Mouse (Mus musculus): ENCODE results near the gene Ptcd3.
"Not testable (repeated sequence)": the region's sequence is repeated elsewhere in the genome, so short reads cannot be mapped to it uniquely, and the experiment has no call there.

The Ptcd3 gene

DNA sequence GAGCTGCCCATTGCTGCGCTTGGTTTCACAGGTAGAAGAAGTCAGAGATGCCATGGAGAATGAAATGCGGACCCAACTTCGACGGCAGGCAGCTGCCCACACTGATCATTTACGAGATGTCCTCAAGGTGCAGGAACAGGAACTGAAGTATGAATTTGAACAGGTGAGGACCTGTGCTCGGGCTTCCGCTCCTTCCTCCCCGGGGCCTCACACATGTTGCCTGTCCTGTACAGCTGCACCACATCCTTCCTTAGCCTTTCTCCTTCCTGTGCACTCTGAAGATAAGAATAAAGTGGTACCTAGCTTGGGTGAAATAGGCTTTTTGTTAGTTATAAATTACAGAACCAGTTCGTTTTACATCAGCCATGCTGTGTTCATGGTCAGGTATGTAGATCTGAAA is 37.2 kb downstream of the Ptcd3 start:
- no peak for DNase-seq (ENCODE audit: low read depth, low spot score)

DNA sequence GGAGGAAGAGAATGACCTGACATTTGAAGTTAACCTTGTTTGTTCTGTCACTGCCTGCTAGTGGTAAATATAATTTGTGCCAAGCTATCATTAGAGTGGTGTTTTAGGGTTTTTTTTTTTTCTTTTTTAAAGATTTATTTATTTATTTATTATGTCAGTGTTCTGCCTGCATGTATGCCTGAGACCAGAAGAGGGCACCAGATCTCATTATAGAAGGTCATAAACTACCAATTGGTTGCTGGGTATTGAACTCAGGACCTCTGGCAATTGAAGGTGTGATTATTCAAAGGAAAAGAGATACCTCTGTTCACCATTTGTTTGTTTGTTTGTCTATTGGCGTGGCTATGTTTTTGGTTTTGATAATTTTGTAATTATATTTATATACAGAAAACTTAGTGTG is 39.7 kb downstream of the Ptcd3 start:
- DNase-seq (ENCODE audit: low read depth, low spot score): no peak

DNA sequence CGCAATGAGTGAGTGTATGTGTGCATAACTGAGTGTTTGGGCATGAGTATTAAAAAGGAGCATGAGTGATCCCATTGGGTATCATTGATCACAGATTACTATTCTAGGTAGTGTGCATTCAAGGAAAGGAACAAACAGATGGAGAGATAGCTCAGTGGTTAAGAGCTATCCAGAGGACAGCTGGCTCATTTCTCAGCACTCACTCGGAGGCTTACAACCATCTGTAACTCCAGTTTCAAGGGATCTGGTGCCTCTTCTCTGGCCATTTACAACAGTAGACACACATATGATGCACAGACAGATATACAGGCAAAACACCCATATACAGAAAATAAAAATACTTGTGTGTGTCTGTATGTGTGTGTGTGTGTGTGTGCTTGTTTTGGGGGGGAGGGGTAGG is 40.8 kb downstream of the Ptcd3 start:
- DNase-seq (ENCODE audit: low read depth, low spot score): no peak

DNA sequence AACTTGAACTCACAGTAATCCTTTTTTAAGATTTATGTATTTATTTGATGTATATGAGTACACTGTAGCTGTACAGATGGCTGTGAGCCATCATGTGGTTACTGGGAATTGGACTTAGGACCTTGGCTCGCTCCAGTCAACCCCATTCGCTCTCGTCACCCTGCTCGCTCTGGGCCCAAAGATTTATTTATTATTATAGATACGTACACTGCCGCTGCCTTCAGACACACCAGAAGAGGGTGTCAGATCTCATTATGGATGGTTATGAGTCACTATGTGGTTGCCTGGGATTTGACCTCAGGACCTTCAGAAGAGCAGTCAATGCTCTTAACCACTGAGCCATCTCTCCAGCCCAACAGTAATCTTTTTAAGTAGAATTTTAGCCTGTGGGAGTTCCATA is 61.6 kb downstream of the Ptcd3 start:
- DNase-seq (ENCODE audit: low read depth, low spot score): not testable (repeated sequence)

DNA sequence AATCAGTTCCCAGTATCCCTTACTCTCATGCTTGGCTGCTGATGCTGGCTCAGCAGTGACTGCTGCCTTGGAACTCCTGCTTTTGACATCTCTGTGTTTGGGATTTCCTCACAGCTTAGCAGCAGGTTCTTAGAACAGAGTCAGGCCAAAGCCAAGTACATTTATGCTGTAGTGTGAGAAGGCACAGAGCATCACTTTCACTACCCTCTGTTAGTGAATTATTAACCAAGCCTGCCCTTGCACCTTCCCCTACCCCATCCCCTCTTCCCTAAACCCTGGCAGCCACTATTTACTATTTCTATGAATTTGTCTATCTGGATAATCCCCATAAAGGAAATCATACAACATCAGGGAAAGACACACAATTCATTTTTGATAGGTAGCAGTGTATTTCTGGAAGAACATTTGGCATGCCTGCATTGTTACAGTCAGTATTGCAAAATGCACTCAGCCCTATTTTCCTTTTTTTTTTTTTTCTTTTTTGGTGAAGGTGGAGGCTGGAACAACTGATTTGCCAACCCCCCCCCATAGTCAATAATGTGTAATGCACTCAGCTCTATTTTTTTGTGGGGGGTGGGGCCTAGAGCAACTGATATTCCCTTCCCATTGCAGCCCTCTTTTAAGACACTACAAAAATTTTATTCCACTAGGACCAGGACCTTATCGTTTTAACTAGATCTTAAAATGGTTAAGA is 67.8 kb downstream of the Ptcd3 start:
- no peak for DNase-seq (ENCODE audit: low read depth, low spot score)

DNA sequence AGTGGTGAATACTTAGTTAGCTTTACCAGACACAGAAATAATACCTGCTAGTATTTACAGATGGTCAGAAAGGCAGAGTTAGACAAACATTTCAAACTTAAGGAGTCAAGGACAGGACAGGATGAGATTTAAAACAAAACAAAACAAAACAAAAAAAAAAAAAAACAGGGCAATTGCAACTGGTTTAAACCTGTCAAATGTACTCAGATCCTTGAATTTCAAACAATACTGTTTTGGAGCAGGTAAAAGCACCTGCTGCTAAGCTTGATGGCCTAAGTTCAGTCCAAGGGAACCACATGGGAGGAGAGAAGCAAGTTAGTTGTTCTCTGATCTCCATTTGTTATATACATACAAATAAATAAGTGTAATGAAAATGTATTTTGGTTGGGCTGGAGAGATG is 68.7 kb downstream of the Ptcd3 start:
- DNase-seq (ENCODE audit: low read depth, low spot score): no peak

DNA sequence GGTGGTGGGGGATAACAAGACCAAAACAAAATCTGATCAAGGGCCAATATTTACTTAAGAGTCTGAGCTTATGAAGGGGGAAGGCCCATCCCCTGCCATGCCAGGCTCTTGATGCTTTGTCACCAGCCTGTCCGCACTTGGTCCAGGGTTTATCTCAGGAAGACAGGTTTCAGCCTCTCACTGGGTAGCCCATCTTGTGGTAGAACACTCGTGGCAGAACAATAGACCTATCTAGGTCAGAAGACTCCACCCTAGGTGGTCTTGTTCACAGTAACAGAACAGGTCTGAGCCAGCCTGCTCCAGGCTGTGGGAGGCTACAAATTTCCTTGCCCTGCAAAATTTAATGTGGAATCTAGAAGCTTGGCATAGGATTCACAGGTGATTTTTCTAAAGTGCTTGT is 71.7 kb downstream of the Ptcd3 start:
- no peak for DNase-seq (ENCODE audit: low read depth, low spot score)

DNA sequence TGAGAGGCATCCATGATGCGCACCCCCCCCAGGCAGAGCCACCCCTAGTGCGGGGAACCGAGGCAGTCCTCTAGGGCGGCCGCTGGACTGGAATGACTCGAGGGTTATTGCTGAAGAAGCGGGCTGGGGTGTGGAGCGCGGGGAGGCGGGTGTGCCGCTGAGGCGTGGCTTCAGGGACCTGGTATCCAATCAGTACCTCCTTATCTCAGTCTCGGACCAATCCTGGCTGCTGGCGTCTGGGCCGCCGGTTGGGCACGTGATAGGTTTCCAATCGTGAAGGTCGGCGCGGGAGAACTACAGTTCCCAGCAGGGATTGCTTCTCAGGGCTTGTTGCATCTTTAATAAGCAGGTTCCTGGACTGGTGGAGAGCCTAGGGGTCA is 77.0 kb downstream of the Ptcd3 start:
- peak; percentile 91 for DNase-seq (ENCODE audit: low read depth, low spot score)

DNA sequence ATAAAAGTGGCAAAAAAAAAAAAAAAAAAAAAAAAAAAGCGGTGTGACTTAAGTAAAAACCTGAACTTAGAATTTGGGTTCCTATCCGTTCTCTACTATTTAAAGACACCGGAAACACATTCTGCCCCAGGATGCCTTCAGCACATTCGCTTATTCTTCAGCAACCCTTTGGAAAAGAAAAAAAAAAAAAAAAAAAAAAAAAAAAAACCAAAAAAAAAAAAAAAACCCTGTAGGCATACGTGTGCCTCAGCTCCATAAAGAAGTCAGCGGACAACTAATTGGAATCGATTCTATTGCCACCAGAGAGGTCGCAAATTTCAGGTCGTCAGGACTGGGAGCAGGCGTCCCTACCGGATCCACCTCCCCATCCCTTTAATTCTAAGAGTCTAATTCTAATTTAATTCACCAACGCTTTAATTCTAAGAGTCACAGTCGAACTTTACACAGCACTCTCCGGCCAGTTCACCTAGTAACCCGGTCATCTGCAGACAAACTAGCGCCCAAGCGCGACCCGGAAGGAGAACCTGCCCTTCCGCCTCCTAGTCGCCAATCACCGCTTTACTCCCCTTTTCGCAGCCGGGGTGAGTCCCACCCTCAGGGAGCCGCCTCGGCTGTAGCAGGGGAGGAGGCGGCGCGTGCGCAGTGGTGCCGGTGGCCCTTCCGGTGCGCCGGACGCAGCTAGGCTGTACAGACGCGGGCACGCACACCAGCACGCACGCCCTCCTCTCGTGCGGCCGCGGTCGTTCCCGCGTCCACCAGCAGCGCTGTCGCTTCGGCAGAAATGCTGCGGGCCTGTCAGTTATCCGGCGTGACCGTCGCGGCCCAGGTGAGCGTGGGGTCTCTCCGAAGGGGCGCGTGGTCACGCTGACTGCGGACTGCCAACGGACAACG is 77.6 kb downstream of the Ptcd3 start, which contains the start of gene Immt:
Gene Immt (plus strand): TSS at position 642 of the 891 bp plus-strand sequence.
- DNase-seq (ENCODE audit: low read depth, low spot score): peak; percentile 89

All from c-Kit-negative CD71-positive TER-119-positive erythroid progenitor cells, embryonic 14.5 days (primary cell).